Mouse (Mus musculus): ENCODE measurements around the gene Sgtb.

GRCm38 (mm10) chr13:104084600-104084999 is 24.9 kb upstream of the Sgtb start:
- TF ChIP-seq POLR2A (IDR thresholded peaks at IDR 0.05; ENCODE audit: low read depth, low read length) = no peak
- no peak for TF ChIP-seq CTCF (IDR thresholded peaks at IDR 0.05; ENCODE audit: extremely low read depth, insufficient read depth, insufficient read length, insufficient replicate concordance)
